Comparison of ENCODE assay signal across 14 mouse cellular contexts in genomic region chr9:123927281-123927960, GRCm38 (mm10). TPM values are rescaled to one million over a fixed set of nuclear protein-coding genes. Genes with fewer than 3 reads are reported as not detected.
DNase-seq lines count a peak whose midpoint lies in the region; ATAC-seq and TF ChIP-seq lines count a peak whose summit lies in the region.
"Had no signal": no experiment of that assay in that cellular context is flagged by ENCODE, and none has a peak within 500 bp of the region (broad histone marks: within the 10 kb centered on the region; RNA-seq: fewer than 3 reads in every experiment).

No protein-coding gene starts in this region.

- 42% methylated on average over 16 of the region's 16 CpGs for WGBS in bone marrow, adult 2 months
- 46% methylated on average over 16 of the region's 16 CpGs for WGBS in liver, postnatal 0 days (ENCODE audit: insufficient replicate concordance)

- no peaks in the 10 kb centered on the region for H3K9me3 ChIP-seq in CH12.LX (replicated peaks; ENCODE audit: low read length)
- H3K9me3 ChIP-seq in liver, postnatal 0 days (ENCODE audit: low read length) = no peaks in the 10 kb centered on the region
- H3K9me3 ChIP-seq: forebrain, embryonic 15.5 days had no signal

- TF ChIP-seq CTCF in layer of hippocampus, adult 2 months (conservative IDR thresholded peaks at IDR 0.05) = no peak
- TF ChIP-seq CTCF in CH12.LX (conservative IDR thresholded peaks at IDR 0.05 in 1 of 2, IDR thresholded peaks at IDR 0.05 in 1 of 2; ENCODE audit: low read depth in 2 of 2, low read length in 2 of 2) = no peak
- no peak for TF ChIP-seq CTCF in bone marrow, adult 2 months (IDR thresholded peaks at IDR 0.05; ENCODE audit: control insufficient read depth, insufficient read depth, low read length)
- no peak for TF ChIP-seq CTCF in liver, postnatal 0 days (IDR thresholded peaks at IDR 0.05; ENCODE audit: low read depth)

- no peaks in the 10 kb centered on the region for H3K36me3 ChIP-seq in CH12.LX (replicated peaks in 1 of 2; ENCODE audit: control insufficient read depth in 1 of 2, insufficient read depth in 1 of 2, low read length in 1 of 2)
- H3K36me3 ChIP-seq in liver, postnatal 0 days (replicated peaks; ENCODE audit: insufficient read depth, low read length) = no peaks in the 10 kb centered on the region
- H3K36me3 ChIP-seq: forebrain, embryonic 15.5 days had no signal

- in situ Hi-C loops in CH12.LX (cut with MboI; ENCODE audit: low pct_ligation_motif_present, low pct_unique_long_range_greater_than_20kb, low sequenced_read_pairs) = no loop called here

- no peaks in the 10 kb centered on the region for H3K79me2 ChIP-seq in CH12.LX (replicated peaks; ENCODE audit: control insufficient read depth, extremely low read depth, insufficient read depth, poor library complexity, severe bottlenecking)

- H3K4me3 ChIP-seq in layer of hippocampus, adult 2 months = no peak overlapping the region
- H3K4me3 ChIP-seq in CH12.LX (replicated peaks in 1 of 3; ENCODE audit: low read depth in 2 of 3, low read length in 2 of 3, poor library complexity in 1 of 3) = peak overlapping the region; percentile 12 to 46 (median 44)
- no peak overlapping the region for H3K4me3 ChIP-seq in bone marrow, adult 2 months (replicated peaks; ENCODE audit: control insufficient read depth, low read depth, low read length)
- no peak overlapping the region for H3K4me3 ChIP-seq in liver, postnatal 0 days (ENCODE audit: low read depth, low read length)
- H3K4me3 ChIP-seq: forebrain, embryonic 15.5 days had no signal

- ATAC-seq in liver, postnatal 0 days = no peak
- ATAC-seq: forebrain, embryonic 15.5 days had no signal

- no peak for TF ChIP-seq RAD21 in CH12.LX (IDR thresholded peaks at IDR 0.05; ENCODE audit: low read depth, low read length)

- H3K4me2 ChIP-seq in CH12.LX (ENCODE audit: insufficient read depth, low read depth, poor library complexity, severe bottlenecking) = peak overlapping the region; percentile 84
- peak overlapping the region; percentile 59 for H3K4me2 ChIP-seq in liver, postnatal 0 days (ENCODE audit: low read depth, low read length)
- H3K4me2 ChIP-seq: forebrain, embryonic 15.5 days had no signal

- H3K4me1 ChIP-seq in CH12.LX (ENCODE audit: control insufficient read depth in 1 of 2, insufficient read depth in 2 of 2) = peaks cover 30 to 52% of the 10 kb centered on the region in 2 experiments
- H3K4me1 ChIP-seq in bone marrow, adult 2 months (ENCODE audit: control insufficient read depth, insufficient read depth, low read length) = peaks cover 13% of the 10 kb centered on the region
- peaks cover 38% of the 10 kb centered on the region for H3K4me1 ChIP-seq in liver, postnatal 0 days (ENCODE audit: insufficient read depth)

- peak overlapping the region; percentile 87 for H3K9ac ChIP-seq in CH12.LX (ENCODE audit: insufficient read depth, low read depth)
- H3K9ac ChIP-seq in liver, postnatal 0 days (replicated peaks) = 0 out of 2 replicates have a peak overlapping the region, but pooled peaks have one; percentile 32
- H3K9ac ChIP-seq: forebrain, embryonic 15.5 days had no signal

- dilution Hi-C loops in CH12.LX (cut with MboI; ENCODE audit: extremely low pct_ligation_motif_present, extremely low pct_unique_long_range_greater_than_20kb, low sequenced_read_pairs) = no loop called here

- peak; percentile 16; the same call in 1 of the 2 replicates for TF ChIP-seq POLR2A in CH12.LX (IDR thresholded peaks at IDR 0.05; ENCODE audit: low read depth, low read length)
- TF ChIP-seq POLR2A in bone marrow, adult 2 months (IDR thresholded peaks at IDR 0.05; ENCODE audit: borderline replicate concordance, control insufficient read depth, low read depth, low read length) = no peak

- no peaks in the 10 kb centered on the region for H3K27me3 ChIP-seq in CH12.LX (replicated peaks)
- H3K27me3 ChIP-seq in liver, postnatal 0 days (ENCODE audit: insufficient read depth, low read length) = no peaks in the 10 kb centered on the region
- H3K27me3 ChIP-seq: forebrain, embryonic 15.5 days had no signal

- H3K27ac ChIP-seq in layer of hippocampus, adult 2 months = peak overlapping the region; percentile 46; the same call in 1 of the 2 replicates
- peak overlapping the region; percentile 99 for H3K27ac ChIP-seq in CH12.LX (ENCODE audit: insufficient read depth, low read depth)
- H3K27ac ChIP-seq in bone marrow, adult 2 months (ENCODE audit: control insufficient read depth, insufficient read depth, low read depth, low read length, poor library complexity) = peak overlapping the region; percentile 85
- H3K27ac ChIP-seq in liver, postnatal 0 days (ENCODE audit: low read depth) = peak overlapping the region; percentile 96
- H3K27ac ChIP-seq: forebrain, embryonic 15.5 days had no signal

- no peak for TF ChIP-seq EP300 in CH12.LX (IDR thresholded peaks at IDR 0.05; ENCODE audit: low read length)
- TF ChIP-seq EP300 in liver, postnatal 0 days (IDR thresholded peaks at IDR 0.05; ENCODE audit: low read depth) = no peak

- no peak for DNase-seq in layer of hippocampus, adult 2 months (ENCODE audit: low spot score in 2 of 2)
- no peak for DNase-seq in layer of hippocampus, postnatal 36 days
- peak; percentile 58 for DNase-seq in CH12.LX (ENCODE audit: extremely low read depth)
- DNase-seq in liver, postnatal 0 days = no peak
- no peak for DNase-seq in adrenal gland, adult 2 months
- DNase-seq in frontal cortex, postnatal 14 days (ENCODE audit: low spot score in 2 of 2) = no peak
- no peak for DNase-seq in kidney, postnatal 10 days
- DNase-seq: cerebellum, adult 2 months had no signal

TF ChIP-seq in CH12.LX, 34 proteins besides CTCF, POLR2A, EP300 and RAD21:
- TF ChIP-seq RCOR1 (conservative IDR thresholded peaks at IDR 0.05; ENCODE audit: low read depth, low read length) (no peak), TCF12 (IDR thresholded peaks at IDR 0.05; ENCODE audit: low read depth, low read length) (peak; percentile 17; the same call in 1 of the 2 replicates), BHLHE40 (IDR thresholded peaks at IDR 0.05; ENCODE audit: low read depth, low read length) (peak; percentile 14; the same call in 1 of the 2 replicates)
TF ChIP-seq in CH12.LX: peak in this region for 2.

RNA-seq across cellular contexts. Expression of gene Ccr1, which starts 41.1 kb away (rescaled TPM):
- total RNA-seq in layer of hippocampus, adult 2 months (2021) = under 1 TPM in 1 of 2 experiments, not detected in 1; 0.46 TPM
- under 1 TPM; 0.18 to 0.22 TPM for total RNA-seq in layer of hippocampus, postnatal 36 days (2021)
- total RNA-seq in CH12.LX (2012; rRNA removed) (1.6 TPM in 2 replicates), CH12.LX (2014; rRNA removed) (4.9 and 5.8 TPM in 2 replicates)
- polyA plus RNA-seq in CH12.LX (2012; ENCODE audit: insufficient read length, low read depth) = 1.2 and 1.6 TPM in 2 replicates
- 4.8 and 12.0 TPM in 2 replicates for polyA plus RNA-seq in bone marrow, adult 2 months (2011; ENCODE audit: insufficient read depth, insufficient read length, low replicate concordance, missing spikeins)
- 2.9 and 3.0 TPM in 2 replicates for polyA plus RNA-seq in liver, postnatal 0 days (2015; fragmentation: Nextera tagmentation; extraction: Ambion mirVana)
- total RNA-seq in adrenal gland, adult 2 months (2021) = 1 to 10 TPM; 1.3 to 1.9 TPM
- polyA plus RNA-seq in adrenal gland, adult 2 months (2012; rRNA removed) = 0.82 and 0.88 TPM in 2 replicates

RNA-seq across cellular contexts. Expression of gene Ccr1l1, which starts 50.8 kb away (rescaled TPM):
- not detected for total RNA-seq in layer of hippocampus, adult 2 months (2021)
- total RNA-seq in layer of hippocampus, postnatal 36 days (2021) = not detected
- total RNA-seq in CH12.LX (2012; rRNA removed) (0.08 and 0.25 TPM in 2 replicates), CH12.LX (2014; rRNA removed) (not detected in 2 replicates)
- polyA plus RNA-seq in CH12.LX (2012; ENCODE audit: insufficient read length, low read depth) = not detected in 2 replicates
- not detected in 2 replicates for polyA plus RNA-seq in bone marrow, adult 2 months (2011; ENCODE audit: insufficient read depth, insufficient read length, low replicate concordance, missing spikeins)
- 0.09 TPM in 1 of 2 replicates, not detected in the other for polyA plus RNA-seq in liver, postnatal 0 days (2015; fragmentation: Nextera tagmentation; extraction: Ambion mirVana)
- not detected for total RNA-seq in adrenal gland, adult 2 months (2021)
- polyA plus RNA-seq in adrenal gland, adult 2 months (2012; rRNA removed) = not detected in 2 replicates
- total RNA-seq: heart, postnatal 25 days; layer of hippocampus, adult 8-10 months had no signal
- polyA plus RNA-seq: cerebellum, adult 2 months; forebrain, embryonic 15.5 days; lung, embryonic 16.5 days; neural tube, embryonic 14.5 days had no signal

Comparison
In these comparisons a context has a peak if more than half of its experiments do, and no peak if none do; other contexts are left out.
1. H3K27ac ChIP-seq: peak in every context shown above with its lines; median percentile 99 in CH12.LX; 96 in liver, postnatal 0 days; 85 in bone marrow, adult 2 months; 46 in layer of hippocampus, adult 2 months.
2. H3K4me3 ChIP-seq: peak in CH12.LX (3 of 3); none in layer of hippocampus, adult 2 months (single experiment), bone marrow, adult 2 months (single experiment) and liver, postnatal 0 days (single experiment).